In the genomic region with DNA sequence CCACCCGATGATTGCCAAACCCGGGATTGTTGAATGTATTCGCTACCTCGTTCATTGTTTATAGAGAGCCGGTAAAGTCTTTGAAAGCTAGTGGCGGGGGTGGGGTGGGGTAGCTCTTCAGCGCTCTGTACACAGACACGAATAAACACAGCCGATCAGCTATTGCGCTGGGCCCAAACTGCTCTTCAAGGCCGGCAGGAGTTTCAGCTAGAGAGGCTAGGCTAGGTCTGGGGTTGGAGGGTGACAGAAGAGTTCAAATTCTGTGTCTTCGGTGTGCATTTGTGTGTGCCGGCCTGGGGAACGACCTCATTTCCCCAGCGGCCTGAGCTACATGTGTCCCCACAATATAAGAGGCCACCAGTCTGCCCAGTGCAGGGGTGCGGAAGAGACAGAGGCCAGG, we compare ENCODE assay signal across 15 mouse cellular contexts. TPM values are rescaled to one million over a fixed set of nuclear protein-coding genes. Genes with fewer than 3 reads are reported as not detected.
DNase-seq lines count a peak whose midpoint lies in the region; ATAC-seq and TF ChIP-seq lines count a peak whose summit lies in the region.
"Had no signal": no experiment of that assay in that cellular context is flagged by ENCODE, and none has a peak within 500 bp of the region (broad histone marks: within the 10 kb centered on the region; RNA-seq: fewer than 3 reads in every experiment).

No protein-coding gene starts in this region.

- no peaks in the 10 kb centered on the region for H3K36me3 ChIP-seq in liver, embryonic 12.5 days
- H3K36me3 ChIP-seq in E14TG2a.4 (ENCODE audit: insufficient read depth, low read length) = no peaks in the 10 kb centered on the region
- H3K36me3 ChIP-seq in heart, embryonic 15.5 days = no peaks in the 10 kb centered on the region
- no peaks in the 10 kb centered on the region for H3K36me3 ChIP-seq in hindbrain, embryonic 12.5 days
- H3K36me3 ChIP-seq: liver, embryonic 15.5 days had no signal

- TF ChIP-seq CTCF in E14TG2a.4 (conservative IDR thresholded peaks at IDR 0.05; ENCODE audit: low read length) = no peak

- no peak overlapping the region for H3K4me3 ChIP-seq in liver, embryonic 12.5 days
- peak overlapping the region; percentile 8; the same call in 1 of the 2 replicates for H3K4me3 ChIP-seq in E14TG2a.4 (replicated peaks; ENCODE audit: low read length)
- peak overlapping the region; percentile 60 for H3K4me3 ChIP-seq in heart, embryonic 15.5 days
- H3K4me3 ChIP-seq in hindbrain, embryonic 12.5 days = no peak overlapping the region
- H3K4me3 ChIP-seq: liver, embryonic 15.5 days had no signal

- H3K4me1 ChIP-seq in liver, embryonic 12.5 days = peaks cover 6% of the 10 kb centered on the region; the same call in 1 of the 2 replicates
- H3K4me1 ChIP-seq in E14TG2a.4 (replicated peaks; ENCODE audit: low read depth, low read length) = peaks cover 56% of the 10 kb centered on the region
- H3K4me1 ChIP-seq in heart, embryonic 15.5 days (replicated peaks) = peaks cover 35% of the 10 kb centered on the region
- 0 out of 2 replicates have a peak, but pooled peaks cover 4% of the 10 kb centered on the region for H3K4me1 ChIP-seq in hindbrain, embryonic 12.5 days
- H3K4me1 ChIP-seq: liver, embryonic 15.5 days had no signal

- no peak overlapping the region for H3K27ac ChIP-seq in liver, embryonic 12.5 days
- peak overlapping the region; percentile 72 for H3K27ac ChIP-seq in heart, embryonic 15.5 days
- H3K27ac ChIP-seq in hindbrain, embryonic 12.5 days = no peak overlapping the region
- H3K27ac ChIP-seq: hindbrain, postnatal 0 days; kidney, postnatal 0 days; liver, embryonic 15.5 days had no signal

- no peak overlapping the region for H3K9ac ChIP-seq in liver, embryonic 12.5 days
- H3K9ac ChIP-seq in heart, embryonic 15.5 days = peak overlapping the region; percentile 65
- no peak overlapping the region for H3K9ac ChIP-seq in hindbrain, embryonic 12.5 days
- H3K9ac ChIP-seq: liver, embryonic 15.5 days had no signal

- H3K27me3 ChIP-seq in liver, embryonic 12.5 days (replicated peaks) = peaks cover 100% of the 10 kb centered on the region
- peaks cover 97% of the 10 kb centered on the region for H3K27me3 ChIP-seq in E14TG2a.4 (ENCODE audit: insufficient read depth, low read length)
- peaks cover 23% of the 10 kb centered on the region for H3K27me3 ChIP-seq in heart, embryonic 15.5 days
- H3K27me3 ChIP-seq in hindbrain, embryonic 12.5 days = peaks cover 99% of the 10 kb centered on the region

- peak; percentile 11 for DNase-seq in liver
- peak; percentile 36 for DNase-seq in R1 (ENCODE audit: low read depth, low spot score)
- DNase-seq in left cerebral cortex, adult 18-20 months (ENCODE audit: low spot score in 2 of 2) = no peak
- DNase-seq in right cerebral cortex, adult 18-20 months = no peak
- DNase-seq: cerebellum, adult 18-20 months had no signal

- H3K9me3 ChIP-seq in liver, embryonic 12.5 days (replicated peaks) = no peaks in the 10 kb centered on the region
- H3K9me3 ChIP-seq in E14TG2a.4 (ENCODE audit: low read length) = no peaks in the 10 kb centered on the region
- no peaks in the 10 kb centered on the region for H3K9me3 ChIP-seq in heart, embryonic 15.5 days (replicated peaks)
- no peaks in the 10 kb centered on the region for H3K9me3 ChIP-seq in hindbrain, embryonic 12.5 days (replicated peaks)
- H3K9me3 ChIP-seq: liver, embryonic 15.5 days had no signal

- 9% methylated on average over 16 of the region's 16 CpGs for WGBS in liver, embryonic 12.5 days (ENCODE audit: insufficient replicate concordance)
- WGBS in heart, embryonic 15.5 days = 9% methylated on average over 16 of the region's 16 CpGs
- whole genome bisulfite sequencing in hindbrain, embryonic 12.5 days = 2% methylated on average over 16 of the region's 16 CpGs

- H3K4me2 ChIP-seq in liver, embryonic 12.5 days = no peak overlapping the region
- peak overlapping the region; percentile 73 for H3K4me2 ChIP-seq in heart, embryonic 15.5 days
- H3K4me2 ChIP-seq in hindbrain, embryonic 12.5 days (replicated peaks) = no peak overlapping the region
- H3K4me2 ChIP-seq: liver, embryonic 15.5 days had no signal

- ATAC-seq in liver, embryonic 12.5 days = no peak
- no peak for ATAC-seq in heart, embryonic 15.5 days (replicated peaks; ENCODE audit: insufficient number of reproducible peaks, insufficient read depth, low FRiP score, low read depth)
- no peak for ATAC-seq in hindbrain, embryonic 12.5 days (ENCODE audit: low FRiP score)
- ATAC-seq: hindbrain, postnatal 0 days had no signal

RNA-seq across cellular contexts. Expression of a gene that starts 6.7 kb away (rescaled TPM):
- polyA plus RNA-seq in liver, embryonic 12.5 days (2016; fragmentation: Nextera tagmentation; extraction: Ambion mirVana) = 0.27 and 0.83 TPM in 2 replicates
- polyA plus RNA-seq in heart, embryonic 15.5 days (2015; fragmentation: Nextera tagmentation; extraction: Ambion mirVana) = 30.1 and 33.8 TPM in 2 replicates
- not detected for total RNA-seq in left cerebral cortex, adult 18-20 months (2021)
- polyA plus RNA-seq in hindbrain, embryonic 12.5 days (2016; fragmentation: Nextera tagmentation; extraction: Ambion mirVana) = 0.09 and 0.13 TPM in 2 replicates
- total RNA-seq: hindbrain, postnatal 0 days; layer of hippocampus, postnatal 10 days; monocyte, adult 5-6 weeks had no signal
- polyA plus RNA-seq: kidney, postnatal 0 days; small intestine, adult 2 months had no signal

Comparison
In these comparisons a context has a peak if more than half of its experiments do, and no peak if none do; other contexts are left out.
1. DNase-seq: peak in liver (single experiment) and R1 (single experiment); none in left cerebral cortex, adult 18-20 months (0 of 2) and right cerebral cortex, adult 18-20 months (single experiment).
2. H3K4me3 ChIP-seq: peak in E14TG2a.4 (single experiment) and heart, embryonic 15.5 days (single experiment); none in liver, embryonic 12.5 days (single experiment) and hindbrain, embryonic 12.5 days (single experiment).
3. RNA of a gene that starts 6.7 kb away (polyA plus RNA-seq): 30.1 to 33.8 TPM in heart, embryonic 15.5 days; 0.27 to 0.83 TPM in liver, embryonic 12.5 days and 0.09 to 0.13 TPM in hindbrain, embryonic 12.5 days; every median in the first group is over 10 times any median in the second.